Mouse (Mus musculus) lung, adult 2 months (tissue): ENCODE measurements around the gene Gm7356.
"Not testable (repeated sequence)": the region's sequence is repeated elsewhere in the genome, so short reads cannot be mapped to it uniquely, and the experiment has no call there.

ENCODE experiments used
- CTCF ChIP-seq: fragments of 200-500 bp; IDR thresholded peaks from 2 replicates; pipeline ENCODE4 v1.5.1; 2011; ENCODE audit warnings: mild to moderate bottlenecking, low read length, control low read depth; ENCODE audit not compliant: insufficient read depth
- POLR2A ChIP-seq: fragments of 200-500 bp; IDR thresholded peaks from 2 replicates; pipeline ENCODE4 v1.6.1; 2011; ENCODE audit warnings: low read depth, mild to moderate bottlenecking, control low read depth, low read length, borderline replicate concordance; ENCODE audit errors: extremely low read depth

GRCm38 (mm10) chr17:13970796-13971195, 32.7 kb downstream of the Gm7356 start:
- not testable (repeated sequence) for TF ChIP-seq CTCF, POLR2A
